Mouse (Mus musculus) MEL (cell line): ENCODE measurements at regions not wholly inside any gene's neighbourhood (a gene's known extent, or its start where the extent isn't known, plus 50 kb on each side); places are given as distances from the start of the nearest gene placed in this dataset.

Experiments used
- DNase-seq: peaks from one replicate; pipeline ENCODE4 v3.0.0; 2011; ENCODE audit warnings: low read depth, low spot score
- H3K27ac ChIP-seq: 2 replicates; pipeline ENCODE4 v1.5.1; 2012; ENCODE audit warnings: low read depth, mild to moderate bottlenecking, control low read depth, low read length, moderate library complexity; ENCODE audit not compliant: control insufficient read depth
- H3K27me3 ChIP-seq, 2 experiments: fragments of 150-350 bp in 1 of 2; sonication (generic) in 1 of 2; 2 replicates each; pipeline ENCODE4 v1.6.1; 2012; ENCODE audit warnings: low read length in 2 of 2, mild to moderate bottlenecking in 2 of 2, improper control_type of control experiment in 1 of 2, moderate library complexity in 1 of 2; ENCODE audit not compliant: insufficient read depth in 2 of 2, control insufficient read depth in 1 of 2
- H3K36me3 ChIP-seq, 2 experiments: 2 replicates each; pipeline ENCODE4 v1.6.1; 2012 to 2014; ENCODE audit warnings: low read length in 2 of 2, improper control_type of control experiment in 1 of 2, inconsistent platforms in 1 of 2, mild to moderate bottlenecking in 1 of 2; ENCODE audit not compliant: insufficient read depth in 2 of 2, control insufficient read depth in 1 of 2
- H3K4me1 ChIP-seq, 2 experiments: fragments of 150-350 bp in 1 of 2; sonication (generic) in 1 of 2; 2 replicates each; pipeline ENCODE4 v1.6.1; 2012; ENCODE audit warnings: low read length in 2 of 2, improper control_type of control experiment in 1 of 2, mild to moderate bottlenecking in 1 of 2; ENCODE audit not compliant: insufficient read depth in 2 of 2, control insufficient read depth in 1 of 2
- H3K4me3 ChIP-seq, 2 experiments: fragments of 150-350 bp in 1 of 2; sonication (generic) in 1 of 2; 2 replicates each; pipeline ENCODE4 v1.5.1; 2012; ENCODE audit warnings: low read depth in 2 of 2, low read length in 2 of 2, mild to moderate bottlenecking in 2 of 2, moderate library complexity in 2 of 2, control low read depth in 1 of 2, improper control_type of control experiment in 1 of 2; ENCODE audit not compliant: control insufficient read depth in 1 of 2, insufficient read depth in 1 of 2
- H3K79me2 ChIP-seq: 2 replicates; pipeline ENCODE4 v1.6.1; 2012; ENCODE audit warnings: mild to moderate bottlenecking, low read length, moderate library complexity; ENCODE audit not compliant: control insufficient read depth, poor library complexity, insufficient read depth
- H3K9ac ChIP-seq: 2 replicates; pipeline ENCODE4 v1.6.1; 2012; ENCODE audit warnings: low read depth, mild to moderate bottlenecking, control low read depth, low read length, moderate library complexity; ENCODE audit not compliant: control insufficient read depth, poor library complexity, severe bottlenecking
- H3K9me3 ChIP-seq: fragments of 150-350 bp; sonication (generic); replicated peaks from 2 replicates; pipeline ENCODE4 v1.6.1; 2012; ENCODE audit warnings: mild to moderate bottlenecking, low read length, improper control_type of control experiment, moderate library complexity; ENCODE audit not compliant: insufficient read depth
- BHLHE40 ChIP-seq: IDR thresholded peaks from 2 replicates; pipeline ENCODE4 v1.6.1; 2012; ENCODE audit warnings: low read depth, mild to moderate bottlenecking, inconsistent platforms, low read length, improper control_type of control experiment, borderline replicate concordance
- CHD1 ChIP-seq: IDR thresholded peaks from 2 replicates; pipeline ENCODE4 v1.6.1; 2012; ENCODE audit warnings: low read depth, mild to moderate bottlenecking, inconsistent platforms, low read length, improper control_type of control experiment
- CTCF ChIP-seq, 3 experiments: IDR thresholded peaks in 2 of 3; conservative IDR thresholded peaks in 1 of 3; 2 replicates each; pipeline ENCODE4 v1.5.1; 2011 to 2012; ENCODE audit warnings: low read length in 3 of 3, low read depth in 2 of 3, mild to moderate bottlenecking in 2 of 3, improper control_type of control experiment in 1 of 3, inconsistent platforms in 1 of 3, mixed read lengths in 1 of 3, moderate library complexity in 1 of 3; ENCODE audit not compliant: control insufficient read depth in 1 of 3, insufficient read depth in 1 of 3, poor library complexity in 1 of 3, severe bottlenecking in 1 of 3
- ELF1 ChIP-seq: IDR thresholded peaks from 2 replicates; pipeline ENCODE4 v1.6.1; 2014; ENCODE audit warnings: low read depth, mild to moderate bottlenecking, inconsistent platforms, low read length, improper control_type of control experiment, moderate library complexity
- HCFC1 ChIP-seq: IDR thresholded peaks from 2 replicates; pipeline ENCODE4 v1.6.1; 2012; ENCODE audit warnings: low read depth, mild to moderate bottlenecking, inconsistent platforms, low read length, improper control_type of control experiment, moderate library complexity
- MAZ ChIP-seq: IDR thresholded peaks from 2 replicates; pipeline ENCODE4 v1.6.1; 2012; ENCODE audit warnings: low read depth, mild to moderate bottlenecking, inconsistent platforms, low read length, improper control_type of control experiment
- MEF2A ChIP-seq: IDR thresholded peaks from 2 replicates; pipeline ENCODE4 v1.6.1; 2014; ENCODE audit warnings: low read depth, mild to moderate bottlenecking, inconsistent platforms, low read length, improper control_type of control experiment; ENCODE audit not compliant: poor library complexity, insufficient replicate concordance, severe bottlenecking; ENCODE audit errors: extremely low read depth
- MXI1 ChIP-seq: IDR thresholded peaks from 2 replicates; pipeline ENCODE4 v1.6.1; 2011; ENCODE audit warnings: mild to moderate bottlenecking, low read depth, low read length, improper control_type of control experiment
- MYB ChIP-seq: IDR thresholded peaks from 2 replicates; pipeline ENCODE4 v1.6.1; 2011; ENCODE audit warnings: mild to moderate bottlenecking, low read depth, low read length, improper control_type of control experiment
- NRF1 ChIP-seq: IDR thresholded peaks from 2 replicates; pipeline ENCODE4 v1.6.1; 2014; ENCODE audit warnings: low read depth, mild to moderate bottlenecking, inconsistent platforms, low read length, improper control_type of control experiment, moderate library complexity; ENCODE audit not compliant: poor library complexity, insufficient read depth, severe bottlenecking
- POLR2AphosphoS2 ChIP-seq: IDR thresholded peaks from 2 replicates; pipeline ENCODE4 v1.6.1; 2011; ENCODE audit warnings: low read length, improper control_type of control experiment
- RAD21 ChIP-seq: IDR thresholded peaks from 2 replicates; pipeline ENCODE4 v1.6.1; 2011; ENCODE audit warnings: mild to moderate bottlenecking, low read depth, low read length, improper control_type of control experiment
- TAL1 ChIP-seq: IDR thresholded peaks from 2 replicates; pipeline ENCODE4 v1.6.1; 2012; ENCODE audit warnings: mild to moderate bottlenecking, inconsistent platforms, low read length, moderate library complexity, mixed read lengths
- ZNF384 ChIP-seq: IDR thresholded peaks from 2 replicates; pipeline ENCODE4 v1.6.1; 2012; ENCODE audit warnings: low read depth, mild to moderate bottlenecking, inconsistent platforms, low read length, improper control_type of control experiment

DNA sequence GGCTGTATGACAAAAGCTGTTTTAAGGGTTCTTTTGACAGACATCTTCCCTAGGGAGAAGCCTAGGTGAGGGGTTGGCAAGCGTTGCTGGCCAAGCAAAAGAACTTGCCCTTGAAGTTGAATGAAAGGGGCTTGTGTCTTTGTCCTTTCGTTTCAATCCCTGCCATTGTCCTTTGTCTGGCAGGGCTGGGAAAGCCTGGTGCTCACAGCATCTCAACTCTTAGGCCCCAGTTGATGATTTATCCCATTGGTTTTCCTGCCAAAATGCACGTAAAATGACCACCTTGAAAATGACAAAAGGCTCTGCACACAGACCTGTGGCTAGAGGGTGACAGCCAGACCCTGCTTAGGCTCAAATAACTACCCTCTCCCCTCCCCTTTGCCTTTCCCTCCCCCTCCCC is 153.9 kb upstream of the Id2 start:
- no peak for TF ChIP-seq ZNF384
- TF ChIP-seq TAL1: no peak
- Histone ChIP-seq H3K27ac (no peak overlapping the region), H3K79me2 (no peaks in the 10 kb centered on the region), H3K9me3 (no peaks in the 10 kb centered on the region), H3K9ac (no peak overlapping the region), H3K4me3 (no peak overlapping the region), H3K27me3 (no peaks in the 10 kb centered on the region), H3K4me1 (peaks cover 2 to 6% of the 10 kb centered on the region in 2 experiments; a peak in 3 of 4 replicates), H3K36me3 (no peaks in the 10 kb centered on the region)
- DNase-seq: no peak

GRCm38 (mm10) chr12:25248681-25249366 is 151.9 kb upstream of the Id2 start:
- H3K27ac ChIP-seq: no peak overlapping the region
- TF ChIP-seq HCFC1 (no peak), NRF1 (no peak)
- no peaks in the 10 kb centered on the region for H3K79me2 ChIP-seq
- no peak overlapping the region for H3K4me3 ChIP-seq
- H3K27me3 ChIP-seq: no peaks in the 10 kb centered on the region
- H3K4me1 ChIP-seq: peaks cover 2 to 6% of the 10 kb centered on the region in 2 experiments; a peak in 2 of 4 replicates
- H3K36me3 ChIP-seq: no peaks in the 10 kb centered on the region
- DNase-seq: no peak
- no peaks in the 10 kb centered on the region for H3K9me3 ChIP-seq
- no peak overlapping the region for H3K9ac ChIP-seq

DNA sequence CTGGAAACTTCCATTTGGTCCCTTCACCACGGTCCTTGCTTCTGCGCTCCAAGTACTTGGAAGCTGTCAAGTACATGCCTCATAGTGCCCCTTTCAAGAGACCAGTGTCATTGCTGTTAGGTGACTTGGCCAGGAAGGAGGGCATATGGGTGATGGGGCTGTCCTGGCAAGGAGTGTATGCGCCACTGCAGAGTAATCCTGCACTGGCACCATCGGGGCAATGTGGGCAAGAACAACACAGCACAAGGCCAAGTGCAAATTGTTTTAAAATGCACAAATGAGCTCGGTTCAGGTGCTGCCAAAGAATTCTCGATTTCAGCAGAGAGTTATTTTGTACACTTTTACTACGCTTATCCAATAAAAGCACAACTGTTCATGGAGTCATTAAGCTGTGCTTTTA is 149.6 kb upstream of the Id2 start:
- H3K4me1 ChIP-seq: peaks cover 2% of the 10 kb centered on the region in 2 experiments; a peak in 2 of 4 replicates
- no peaks in the 10 kb centered on the region for H3K79me2 ChIP-seq
- no peaks in the 10 kb centered on the region for H3K36me3 ChIP-seq
- H3K9me3 ChIP-seq: no peaks in the 10 kb centered on the region
- TF ChIP-seq HCFC1 (no peak), BHLHE40 (no peak), POLR2AphosphoS2 (no peak), MYB (no peak), MXI1 (no peak), MEF2A (no peak), MAZ (no peak), ELF1 (no peak), RAD21 (no peak), CHD1 (no peak), ZNF384 (no peak), CTCF (IDR thresholded peaks at IDR 0.05 in 2 of 3, conservative IDR thresholded peaks at IDR 0.05 in 1 of 3; ENCODE audit: control insufficient read depth in 1 of 3, insufficient read depth in 1 of 3, low read depth in 2 of 3, low read length in 3 of 3, poor library complexity in 1 of 3, severe bottlenecking in 1 of 3) (no peak)
- no peak overlapping the region for H3K9ac ChIP-seq
- no peak overlapping the region for H3K27ac ChIP-seq
- H3K27me3 ChIP-seq: no peaks in the 10 kb centered on the region; a peak in 1 of 4 replicates
- no peak overlapping the region for H3K4me3 ChIP-seq
- DNase-seq: no peak
